Mouse (Mus musculus) large intestine, adult 2 months (tissue): ENCODE measurements around the gene Thada. TPM values are rescaled to one million over a fixed set of nuclear protein-coding genes. Genes with fewer than 3 reads are reported as not detected.

Experiments used
- DNase-seq: peaks from one replicate; pipeline ENCODE4 v3.0.0-alpha.2; 2012; ENCODE audit warnings: low read depth, low spot score
- WGBS: fragments of 180-500 bp; shearing (Covaris S2); methylation state at CpG from one replicate; pipeline ENCODE4 v1.1.7; 2018; 5-methylcytosine and 5-hydroxymethylcytosine counted together
- polyA plus RNA-seq: library from polyadenylated mRNA; depleted of rRNA; stranded (reverse); fragments of >200 nt; gene quantifications from 2 replicates; pipeline ENCODE4 v1.2.3, GENCODE M21; 2012

Gene Thada
- polyA plus RNA-seq, 1 experiment, result 4.4 TPM

DNA sequence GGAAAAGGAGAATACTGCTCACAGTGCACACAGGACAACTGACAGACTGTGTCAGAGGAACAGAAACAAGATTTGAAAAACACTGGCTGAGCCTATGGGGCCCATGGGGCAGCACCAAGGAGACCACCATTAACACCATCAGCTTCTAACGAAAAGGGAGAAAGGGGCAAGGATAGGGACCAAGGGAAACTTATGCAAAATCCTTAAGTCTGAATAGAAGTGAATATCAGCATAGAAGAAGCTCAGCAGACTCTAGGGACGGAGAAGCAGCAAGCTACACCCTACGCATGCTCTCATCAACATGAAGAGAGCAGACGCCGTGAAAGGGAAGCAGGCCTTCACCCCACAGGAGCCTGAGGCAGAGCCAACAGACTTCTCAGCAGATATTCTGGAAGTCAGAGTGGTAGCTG is 112.1 kb downstream of the Thada start:
- no peak for DNase-seq
- WGBS, result 85% methylated on average over 5 of the region's 5 CpGs

DNA sequence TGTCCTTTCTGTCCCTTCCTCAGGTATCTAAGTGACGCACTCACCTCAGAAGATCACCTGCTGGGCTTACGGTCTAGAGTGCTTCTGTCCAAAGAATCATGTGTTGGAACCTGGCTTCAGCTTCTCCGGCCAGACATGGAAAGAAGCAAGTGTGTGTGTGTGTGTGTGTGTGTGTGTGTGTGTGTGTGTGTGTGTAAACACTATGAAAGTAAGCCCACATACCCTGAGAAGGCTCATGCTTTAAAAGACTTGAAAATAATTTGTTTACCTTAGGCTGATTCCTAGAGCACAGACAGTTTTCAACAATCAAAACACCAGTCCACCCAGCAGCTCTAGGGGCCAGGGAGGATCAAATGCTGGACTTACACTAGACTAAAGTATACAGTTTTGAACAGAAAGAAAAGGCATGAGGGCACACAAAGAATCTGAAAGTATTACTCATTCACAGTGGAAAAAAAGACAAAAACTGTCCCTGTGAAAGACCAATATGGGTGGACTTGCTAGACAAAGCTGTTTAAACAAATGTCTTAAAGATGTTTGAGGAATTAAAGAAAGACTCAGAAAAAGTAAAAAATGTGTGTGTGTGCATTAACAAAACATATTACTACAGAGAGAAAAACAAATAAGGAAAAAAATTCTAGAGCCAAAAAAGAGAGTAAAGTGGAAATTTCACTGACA is 112.6 kb downstream of the Thada start:
- 93% methylated on average over 3 of the region's 3 CpGs for WGBS
- DNase-seq, result no peak

DNA sequence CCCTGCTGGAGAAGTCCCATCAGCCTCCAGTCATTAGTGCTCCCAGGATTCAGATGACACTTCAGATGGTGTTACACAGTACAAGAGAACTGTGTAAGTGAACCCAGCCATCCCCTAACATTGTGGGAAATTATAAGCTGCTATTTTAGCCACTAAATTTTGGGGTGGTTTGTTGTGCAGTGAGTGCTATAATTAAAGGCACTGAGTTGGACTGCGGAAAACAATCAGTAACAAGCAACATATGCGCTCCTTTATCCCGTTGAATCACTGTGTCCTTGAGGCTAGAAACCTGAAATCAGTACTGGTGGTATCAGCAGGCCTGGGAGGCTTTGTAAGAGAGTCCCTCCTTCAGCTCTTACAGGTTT is 113.2 kb downstream of the Thada start:
- WGBS, result 91% methylated on average over 3 of the region's 3 CpGs
- no peak for DNase-seq

DNA sequence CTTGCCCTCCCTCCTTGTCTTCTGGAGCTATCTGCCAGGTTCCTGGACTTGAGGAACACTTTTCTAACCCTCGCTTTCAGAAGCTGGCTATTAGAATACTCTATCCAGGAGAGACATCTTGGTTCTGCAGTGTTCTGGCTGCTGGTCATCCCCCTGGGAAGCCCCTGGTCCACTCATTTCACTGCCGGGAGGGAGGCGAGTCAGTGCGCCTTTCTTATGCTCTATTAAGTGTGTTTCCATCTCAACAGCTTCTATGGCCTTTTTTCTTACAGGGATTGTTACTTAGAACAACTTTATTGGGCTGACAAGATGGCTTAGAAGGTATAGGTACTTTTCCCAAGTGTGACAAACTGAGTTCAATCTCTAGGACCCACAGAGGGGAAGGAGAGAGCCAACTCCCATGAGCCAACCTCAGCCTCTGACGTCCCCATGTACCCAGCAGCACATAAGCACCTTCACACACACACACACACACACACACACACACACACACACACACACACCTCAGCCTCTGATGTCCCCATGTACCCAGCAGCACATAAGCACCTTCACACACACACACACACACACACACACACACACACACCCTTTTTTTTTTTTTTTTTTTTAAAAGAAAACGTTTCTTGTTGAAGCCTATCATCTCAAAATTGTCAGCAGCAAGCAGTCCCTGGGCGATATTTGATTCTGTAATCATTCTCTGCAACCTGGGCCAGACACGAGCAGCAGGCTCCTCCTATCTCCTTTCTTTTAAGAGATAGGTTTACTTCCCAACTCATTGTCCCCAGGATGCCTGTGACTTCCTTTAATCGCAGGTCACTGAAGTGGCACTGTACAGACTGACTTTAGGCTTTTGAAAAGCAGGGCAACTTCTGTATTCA is 113.9 kb downstream of the Thada start:
- 73% methylated on average over 9 of the region's 9 CpGs for WGBS
- no peak for DNase-seq

DNA sequence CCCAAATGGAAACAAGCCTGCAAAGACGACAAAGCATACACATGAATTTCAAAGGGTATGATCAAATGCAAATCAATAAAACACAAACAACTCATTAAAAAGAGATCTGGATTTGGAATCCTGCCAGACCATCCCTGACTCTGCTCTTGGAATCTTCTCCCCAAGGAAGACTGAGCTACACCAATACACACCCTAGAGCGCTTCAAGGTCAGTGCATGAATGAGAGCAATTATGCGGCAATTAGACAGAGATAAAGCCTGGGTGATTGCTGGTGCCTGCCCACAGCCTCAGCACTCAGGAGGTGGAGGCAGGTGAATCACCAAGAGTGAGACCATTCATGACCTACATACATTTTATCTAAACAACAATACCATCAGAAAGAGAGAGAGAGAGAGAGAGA is 114.7 kb downstream of the Thada start:
- 31% methylated on average over 3 of the region's 3 CpGs for WGBS
- peak; percentile 80 for DNase-seq

DNA sequence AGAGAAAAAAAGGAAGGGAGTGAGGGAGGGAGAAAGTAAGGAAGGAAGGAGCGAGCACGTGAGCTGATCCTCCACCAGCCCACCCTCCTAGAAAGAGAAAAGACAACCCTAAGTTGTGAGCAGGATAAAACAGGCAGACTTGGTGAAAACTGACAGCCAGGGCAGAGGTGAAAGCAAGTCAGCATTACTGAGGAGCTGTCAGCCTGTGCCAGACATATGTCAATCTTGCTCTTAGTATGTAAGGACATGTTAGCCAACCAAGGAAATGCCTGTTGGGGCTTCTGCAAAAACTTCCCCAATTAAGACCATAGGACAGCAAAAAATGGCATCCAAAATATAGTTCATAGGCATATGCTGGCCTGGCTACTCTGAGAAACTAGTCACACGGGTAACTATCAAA is 117.1 kb downstream of the Thada start:
- WGBS, result 94% methylated on average over 3 of the region's 3 CpGs
- DNase-seq, result no peak

DNA sequence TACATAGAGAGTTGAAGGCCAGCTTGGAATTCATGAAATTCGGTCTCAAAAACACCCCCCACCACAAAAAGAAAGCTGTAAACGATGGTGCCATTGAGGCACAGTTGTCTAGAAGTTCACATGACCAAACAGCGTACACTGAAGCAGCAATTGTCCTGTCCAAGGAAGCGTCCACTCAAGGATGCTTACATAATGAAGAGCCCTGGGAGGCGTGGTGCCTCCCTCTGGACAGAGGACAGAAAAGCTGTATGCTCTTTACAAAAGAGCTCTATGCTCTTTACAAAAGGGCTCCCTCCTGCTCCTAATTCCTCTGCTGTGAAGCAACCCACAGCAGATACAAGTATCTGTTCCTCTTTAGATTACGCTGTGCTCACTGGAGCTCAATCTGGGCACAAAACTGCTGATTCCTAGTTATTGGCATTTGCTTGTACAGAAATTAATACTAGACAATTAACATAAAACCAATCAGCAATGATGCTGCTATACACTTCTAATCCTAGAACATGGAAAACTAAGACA is 123.6 kb downstream of the Thada start:
- WGBS, result 82% methylated on average over 6 of the region's 6 CpGs
- no peak for DNase-seq

DNA sequence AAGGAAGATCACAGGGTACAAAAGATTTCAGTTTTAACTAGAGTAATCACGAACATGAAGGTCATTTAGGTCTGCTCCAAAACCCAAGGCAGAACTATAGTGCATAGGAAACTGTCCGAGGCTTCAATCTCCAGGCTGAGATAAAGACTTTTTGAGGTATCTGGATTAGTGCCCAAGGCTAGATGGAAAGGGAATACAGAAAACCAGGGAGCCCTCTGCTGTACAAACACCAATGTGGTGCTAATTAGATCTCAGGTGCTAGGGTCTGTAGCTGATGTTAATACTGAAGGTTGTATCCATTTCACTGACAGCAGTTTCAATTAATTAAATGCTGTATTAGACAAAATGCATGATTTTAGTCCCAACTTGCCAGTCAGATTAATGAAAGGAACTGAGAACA is 124.3 kb downstream of the Thada start:
- no peak for DNase-seq
- 45% methylated on average over 2 of the region's 2 CpGs for WGBS

DNA sequence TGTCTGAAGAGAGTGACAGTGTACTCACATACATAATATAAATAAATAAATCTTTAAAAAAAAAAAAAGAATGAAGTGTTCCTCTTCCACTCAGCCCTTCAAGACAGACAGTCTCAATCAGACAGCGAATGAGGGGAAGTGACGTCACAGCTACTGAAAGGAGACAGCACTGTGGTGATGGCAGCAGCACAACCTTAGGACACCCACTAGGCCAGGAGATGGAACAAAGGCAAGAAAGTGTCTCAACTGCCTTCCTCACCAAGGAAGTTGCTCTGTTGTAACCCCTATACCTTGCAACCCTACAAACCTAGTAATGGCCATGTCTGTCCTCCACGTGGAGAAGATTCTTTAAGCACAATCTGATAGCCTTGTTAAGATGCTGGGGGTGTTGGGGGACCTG is 125.4 kb downstream of the Thada start:
- over 99% methylated on average over 3 of the region's 3 CpGs for WGBS
- DNase-seq, result no peak

DNA sequence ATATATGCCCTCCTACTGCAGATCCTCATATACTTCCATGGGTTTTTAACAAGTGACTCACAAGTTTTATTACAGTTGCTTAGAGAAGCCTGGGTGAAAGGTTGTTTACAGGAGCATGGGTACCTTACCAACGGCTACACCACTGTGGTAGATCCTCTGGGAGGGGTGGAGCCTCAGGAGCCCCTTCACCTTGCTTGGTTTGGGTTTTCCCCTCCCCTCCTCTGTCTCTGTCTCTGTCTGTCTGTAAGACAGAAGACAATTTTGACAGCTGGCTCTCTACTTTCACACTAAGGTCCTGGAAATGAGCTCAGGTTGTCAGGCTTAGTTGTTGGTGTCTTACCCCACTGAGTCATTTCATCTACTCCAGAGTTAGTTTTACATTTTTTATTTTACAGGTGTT is 130.0 kb downstream of the Thada start:
- peak; percentile 42 for DNase-seq
- 19% methylated on average over 1 of the region's 1 CpGs for WGBS

DNA sequence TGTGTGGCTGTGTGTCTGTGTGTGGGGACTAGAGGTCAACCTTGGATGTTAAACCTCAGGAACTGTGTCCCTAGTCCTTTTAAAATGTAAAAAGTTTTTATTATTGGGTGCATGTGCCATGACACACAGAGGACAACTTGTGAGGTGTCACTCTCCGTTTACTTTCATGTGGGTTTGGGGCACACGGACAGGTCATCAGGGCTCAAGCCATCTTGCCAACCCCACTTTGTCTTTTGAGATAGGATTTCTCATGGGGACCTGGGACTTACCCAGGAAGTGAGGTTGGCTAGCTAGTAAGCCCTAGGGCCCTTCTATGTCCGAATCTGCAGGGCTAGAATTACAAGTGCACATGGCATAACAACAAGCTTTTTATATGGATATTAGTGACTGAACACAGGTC is 130.9 kb downstream of the Thada start:
- WGBS, result 84% methylated on average over 3 of the region's 3 CpGs
- no peak for DNase-seq

DNA sequence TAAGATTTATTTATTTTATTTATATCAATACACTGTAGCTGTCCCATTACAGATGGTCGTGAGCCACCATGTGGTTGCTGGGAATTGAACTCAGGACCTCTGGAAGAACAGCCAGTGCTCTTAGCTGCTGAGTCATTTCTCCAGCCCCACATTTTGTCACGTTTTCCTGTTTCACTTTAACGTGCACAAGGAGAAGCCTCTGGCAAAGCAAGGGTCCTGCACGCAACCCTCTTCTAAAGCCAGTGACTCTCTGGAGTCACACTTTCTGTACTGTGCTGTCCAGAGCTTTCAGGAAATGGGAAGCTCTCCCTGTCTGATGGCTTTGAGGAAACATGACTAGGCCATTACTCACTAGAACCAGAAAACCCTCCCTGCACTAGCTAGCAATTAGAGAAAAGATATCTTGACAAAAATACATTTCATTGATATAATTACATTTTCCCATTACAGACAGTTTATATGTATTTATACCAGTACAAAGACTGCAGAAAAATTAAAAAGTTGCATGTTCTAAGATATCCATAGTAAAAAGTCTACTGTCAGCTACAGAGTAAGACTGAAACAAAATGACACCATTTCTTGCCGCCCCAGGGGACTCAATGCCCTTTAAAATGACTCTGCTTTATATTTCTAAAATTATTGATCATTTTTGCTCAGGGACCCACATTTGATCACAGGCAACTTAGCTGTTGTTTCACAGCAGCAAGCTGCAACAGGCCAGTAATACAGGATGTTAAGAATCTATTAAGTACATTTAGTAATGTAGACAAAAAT is 131.6 kb downstream of the Thada start:
- no peak for DNase-seq
- WGBS, result 69% methylated on average over 5 of the region's 5 CpGs

DNA sequence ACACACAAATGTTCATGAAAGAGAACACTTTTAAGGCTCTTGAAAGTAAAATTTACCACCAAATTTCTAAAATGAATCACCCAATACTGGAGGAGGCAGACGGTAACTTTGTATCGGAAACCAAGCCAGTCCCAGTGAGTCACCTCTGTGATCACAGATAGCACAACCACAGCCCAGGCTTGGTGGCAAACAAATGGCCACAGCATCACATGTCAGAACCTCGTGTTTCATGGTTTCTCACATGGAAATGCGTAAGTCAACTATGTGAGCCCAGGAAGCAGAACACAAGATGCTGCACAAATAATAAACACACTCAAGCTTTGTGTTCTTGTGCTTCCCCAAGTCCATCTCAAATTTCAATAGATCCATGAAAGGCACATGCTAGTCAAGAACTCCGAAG is 133.1 kb downstream of the Thada start:
- DNase-seq, result no peak
- WGBS, result 83% methylated on average over 5 of the region's 5 CpGs

DNA sequence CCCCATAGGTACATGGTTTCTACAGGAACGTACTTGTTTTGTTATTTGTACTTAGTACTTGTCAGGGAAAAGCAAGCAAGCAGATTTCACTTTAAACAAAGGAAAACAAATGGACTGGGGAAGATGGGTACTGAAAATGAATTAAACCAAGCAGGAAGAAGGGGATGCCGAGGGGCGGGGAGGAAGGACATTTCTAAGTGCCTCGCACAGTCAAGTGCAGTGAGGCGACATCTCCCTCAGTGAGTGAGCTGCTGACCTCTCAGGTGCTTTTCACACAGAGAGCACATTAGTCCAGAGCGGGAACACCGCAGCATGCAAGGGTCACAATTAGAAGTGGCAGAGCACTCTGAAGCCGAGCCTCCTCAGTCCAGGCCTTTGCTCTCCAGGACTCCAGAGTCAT is 135.0 kb downstream of the Thada start:
- no peak for DNase-seq

DNA sequence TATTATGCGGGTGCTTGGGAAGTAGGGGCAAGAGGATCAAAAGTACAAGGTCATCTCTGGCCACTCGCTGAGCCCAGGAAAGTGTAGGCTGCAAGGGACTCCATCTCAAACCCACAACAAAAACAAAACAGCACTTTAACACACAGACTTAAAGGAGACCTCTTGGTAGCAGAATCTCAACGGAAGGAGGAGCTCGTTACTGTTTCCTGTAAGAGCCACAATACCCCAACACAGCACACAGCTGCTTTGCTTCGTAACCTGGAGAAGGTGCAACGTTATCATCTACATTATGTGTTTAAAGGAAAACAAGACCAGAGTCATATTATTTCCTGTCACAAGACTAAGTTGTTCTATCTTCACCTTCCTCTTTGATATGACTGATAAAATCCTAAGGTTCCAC is 135.5 kb downstream of the Thada start:
- DNase-seq, result no peak
- WGBS, result 89% methylated on average over 6 of the region's 6 CpGs

More for the DNA sequence above, 135.0 kb downstream of the Thada start:
- 87% methylated on average over 8 of the region's 8 CpGs for WGBS

DNA sequence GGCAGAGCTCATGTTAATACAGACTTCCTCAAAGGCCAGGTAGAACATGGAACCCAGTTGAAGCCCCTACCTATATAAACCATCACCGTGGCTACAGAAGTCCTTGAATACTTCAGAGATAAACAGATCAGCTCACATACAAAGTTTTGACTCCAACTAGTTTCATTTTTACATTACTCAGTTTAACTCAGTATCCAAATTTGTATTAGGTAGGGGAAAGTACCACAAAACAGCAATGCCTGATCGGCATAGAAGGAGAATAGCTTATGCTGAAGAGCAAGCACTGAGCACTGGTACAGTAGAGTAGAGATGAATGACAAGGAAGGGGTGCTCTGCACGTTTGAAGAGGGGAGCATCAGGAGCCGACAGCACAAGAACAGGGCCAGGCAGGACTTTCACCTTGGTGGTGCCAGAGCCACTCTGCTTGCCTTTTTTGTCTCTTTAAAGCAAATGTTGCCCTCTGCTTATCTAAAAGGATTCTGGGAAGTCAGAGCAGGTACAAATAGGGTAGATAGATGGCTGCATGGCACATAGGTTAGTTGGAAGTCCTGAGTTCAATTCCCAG is 136.0 kb downstream of the Thada start:
- 88% methylated on average over 4 of the region's 4 CpGs for WGBS

DNA sequence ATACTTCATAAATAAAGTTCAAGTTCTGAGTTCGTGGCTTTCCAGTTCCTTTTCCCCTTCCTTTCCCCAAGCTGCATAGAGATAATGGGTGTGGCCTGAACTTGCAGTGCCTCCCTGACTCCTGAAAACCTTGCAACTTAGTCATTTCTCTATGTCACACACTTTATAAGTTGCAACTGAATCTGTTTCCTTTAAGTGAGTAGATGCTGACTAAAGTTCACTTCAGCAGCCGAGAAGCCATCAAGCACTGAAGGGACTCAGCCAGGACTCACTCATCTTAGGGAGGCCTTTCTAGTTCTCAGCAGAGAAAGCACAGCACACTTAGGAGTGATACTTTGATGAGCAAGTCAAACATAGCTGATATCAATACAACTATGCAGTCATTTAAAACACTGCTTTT is 137.5 kb downstream of the Thada start:
- no peak for DNase-seq
- WGBS, result 15% methylated on average over 2 of the region's 2 CpGs

More for the DNA sequence above, 136.0 kb downstream of the Thada start:
- no peak for DNase-seq

DNA sequence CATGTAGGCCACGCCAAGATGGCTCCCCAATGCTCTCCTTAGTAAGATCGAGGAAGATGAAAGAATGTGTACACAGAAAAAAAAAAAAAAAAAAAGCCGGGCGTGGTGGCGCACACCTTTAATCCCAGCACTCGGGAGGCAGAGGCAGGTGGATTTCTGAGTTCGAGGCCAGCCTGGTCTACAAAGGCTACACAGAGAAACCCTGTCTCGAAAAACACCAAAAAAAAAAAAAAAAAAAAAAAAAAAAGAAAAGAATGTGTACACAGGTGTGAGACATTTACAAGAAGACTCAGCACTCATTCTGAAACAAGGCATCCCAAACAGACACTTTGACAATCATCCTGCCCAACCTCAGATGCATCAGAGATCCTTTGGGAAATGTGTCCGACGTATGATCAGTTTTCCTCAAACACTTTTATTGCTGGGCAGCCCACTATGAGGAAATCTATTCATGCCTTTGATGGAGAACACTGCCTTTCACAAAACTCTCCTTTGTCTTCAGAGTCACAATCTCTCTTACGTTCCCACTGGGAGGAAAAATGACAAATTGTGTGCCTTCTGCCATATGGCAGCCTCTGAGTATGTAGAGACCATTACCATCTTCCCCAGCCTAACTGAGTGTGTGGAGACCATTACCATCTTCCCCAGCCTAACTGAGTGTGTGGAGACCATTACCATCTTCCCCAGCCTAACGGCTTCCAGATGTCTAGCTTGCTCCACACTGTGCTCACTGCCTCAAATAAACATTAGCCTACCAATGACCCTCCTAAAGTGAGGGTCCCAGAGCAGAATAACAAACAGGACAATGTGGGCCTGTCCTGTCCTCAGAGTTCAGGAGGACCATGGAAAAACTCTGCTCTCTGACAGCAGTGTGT is 138.7 kb downstream of the Thada start:
- 92% methylated on average over 12 of the region's 12 CpGs for WGBS
- DNase-seq, result no peak

DNA sequence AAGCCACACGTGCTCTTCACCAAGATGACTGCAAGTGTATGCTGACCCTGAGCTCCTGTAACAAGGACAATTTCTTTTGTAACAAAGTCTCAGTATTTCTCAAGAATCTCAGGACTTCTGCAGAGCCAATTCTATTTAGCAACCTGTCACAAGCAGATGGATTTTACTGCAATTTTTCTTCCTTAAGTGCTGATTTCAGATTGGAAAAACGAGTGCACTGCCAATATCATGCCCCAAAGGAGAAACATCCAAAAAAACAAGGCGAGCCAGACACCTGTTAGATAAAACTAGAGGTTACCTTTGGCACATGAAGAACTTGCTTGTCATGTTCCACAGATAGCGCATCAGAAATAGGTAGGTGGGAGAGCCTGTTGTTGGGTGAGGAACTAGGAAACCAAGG is 143.8 kb downstream of the Thada start:
- 78% methylated on average over 4 of the region's 4 CpGs for WGBS
- no peak for DNase-seq
